In the genomic region with DNA sequence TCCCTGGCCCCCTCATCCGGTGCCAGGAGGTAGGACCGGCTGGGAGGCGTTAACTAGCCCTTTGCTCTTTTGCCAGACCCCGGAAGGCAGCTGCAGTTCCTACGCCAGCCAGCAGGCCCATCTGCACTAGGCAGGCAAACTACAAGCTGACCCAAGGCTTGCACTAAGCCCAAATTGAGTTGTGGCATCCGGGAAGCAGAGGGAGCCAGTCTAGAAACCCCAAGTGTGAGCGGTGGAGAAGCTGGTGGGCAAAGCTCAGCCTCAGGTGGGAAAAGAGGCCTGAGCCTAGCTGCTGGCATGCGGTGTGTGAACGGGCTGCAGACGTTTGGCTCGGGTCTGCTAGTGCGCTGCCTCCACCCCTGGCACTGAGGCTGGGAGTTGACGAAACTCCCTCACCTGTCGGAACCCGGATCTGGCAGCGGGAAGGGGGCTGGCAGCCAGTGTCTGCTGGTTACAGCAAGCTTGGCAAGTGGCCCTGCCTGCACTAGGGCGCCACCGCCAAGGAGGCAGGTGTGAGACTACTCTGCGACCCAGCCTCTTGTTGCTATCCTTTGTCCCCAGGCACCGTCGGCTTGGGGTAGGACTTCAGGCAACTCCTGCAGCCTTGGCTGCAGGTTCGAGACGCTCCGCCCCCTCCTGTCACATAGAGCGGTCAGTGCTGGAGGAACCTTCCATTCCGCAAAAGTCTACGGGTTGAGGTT, we compare ENCODE assay signal across 8 mouse cellular contexts. TPM values are rescaled to one million over a fixed set of nuclear protein-coding genes. Genes with fewer than 3 reads are reported as not detected.
DNase-seq lines count a peak whose midpoint lies in the region; ATAC-seq lines count a peak whose summit lies in the region.

A gene (plus strand): TSS at position 232 of the 701 bp plus-strand sequence.

- peak; percentile 70 for ATAC-seq in forebrain, embryonic 14.5 days

- peaks cover 7% of the 10 kb centered on the region; the same call in 1 of the 2 replicates for H3K27me3 ChIP-seq in forebrain, embryonic 14.5 days (replicated peaks; ENCODE audit: control insufficient read depth, insufficient read depth, low read length)

- peaks cover 15% of the 10 kb centered on the region for H3K4me1 ChIP-seq in forebrain, embryonic 14.5 days (ENCODE audit: control insufficient read depth, insufficient read depth, low read length)

- DNase-seq in NIH3T3 (ENCODE audit: low read depth) = peak; percentile 25
- DNase-seq in cerebellum, adult 18-20 months = peak; percentile 41 to 46
- peak; percentile 65 for DNase-seq in forebrain, embryonic 14.5 days (ENCODE audit: low spot score)
- peak; percentile 79 for DNase-seq in heart, postnatal 4 days
- DNase-seq in layer of hippocampus, adult 9-10 months (ENCODE audit: low spot score) = peak; percentile 9
- peak; percentile 88 for DNase-seq in lung, postnatal 4 days
- peak; percentile 82 for DNase-seq in retina, embryonic 14.5 days (ENCODE audit: low spot score)
- peak; percentile 29 for DNase-seq in urinary bladder, adult 2 months (ENCODE audit: low spot score)

- H3K9ac ChIP-seq in forebrain, embryonic 14.5 days (ENCODE audit: low read length) = peak within 1 kb of the TSS; percentile 49; the same call in 1 of the 2 replicates

- H3K9me3 ChIP-seq in forebrain, embryonic 14.5 days (replicated peaks; ENCODE audit: control insufficient read depth, low read length) = no peaks in the 10 kb centered on the region

- no peak within 1 kb of the TSS for H3K27ac ChIP-seq in forebrain, embryonic 14.5 days (ENCODE audit: low read depth, low read length)

- H3K36me3 ChIP-seq in forebrain, embryonic 14.5 days (ENCODE audit: control insufficient read depth, insufficient read depth, low read length) = no peaks in the 10 kb centered on the region

- WGBS in forebrain, embryonic 14.5 days = under 1% methylated on average over 27 of the region's 27 CpGs

- peak within 1 kb of the TSS; percentile 70 for H3K4me2 ChIP-seq in forebrain, embryonic 14.5 days (ENCODE audit: low read length)

- H3K4me3 ChIP-seq in forebrain, embryonic 14.5 days (ENCODE audit: low read depth, low read length) = peak within 1 kb of the TSS; percentile 29

RNA-seq across cellular contexts. Expression of the gene that starts here (rescaled TPM):
- 1.5 and 1.8 TPM in 2 replicates for polyA plus RNA-seq in forebrain, embryonic 14.5 days (2014; fragmentation: Nextera tagmentation; extraction: Ambion mirVana)
- 1 to 10 TPM in 1 of 2 experiments, under 1 TPM in 1; 0.59 to 1.2 TPM for total RNA-seq in heart, postnatal 4 days (2021)
- polyA plus RNA-seq in urinary bladder, adult 2 months (2012; rRNA removed) = 3.4 and 3.7 TPM in 2 replicates

Comparison
In these comparisons a context has a peak if more than half of its experiments do, and no peak if none do; other contexts are left out.
1. DNase-seq: peak in every context shown above with its lines; median percentile 88 in lung, postnatal 4 days; 82 in retina, embryonic 14.5 days; 79 in heart, postnatal 4 days; 65 in forebrain, embryonic 14.5 days; 44 in cerebellum, adult 18-20 months; 29 in urinary bladder, adult 2 months; 25 in NIH3T3; 9 in layer of hippocampus, adult 9-10 months.